ENCODE assay signal across 8 mouse cellular contexts in the genomic region with DNA sequence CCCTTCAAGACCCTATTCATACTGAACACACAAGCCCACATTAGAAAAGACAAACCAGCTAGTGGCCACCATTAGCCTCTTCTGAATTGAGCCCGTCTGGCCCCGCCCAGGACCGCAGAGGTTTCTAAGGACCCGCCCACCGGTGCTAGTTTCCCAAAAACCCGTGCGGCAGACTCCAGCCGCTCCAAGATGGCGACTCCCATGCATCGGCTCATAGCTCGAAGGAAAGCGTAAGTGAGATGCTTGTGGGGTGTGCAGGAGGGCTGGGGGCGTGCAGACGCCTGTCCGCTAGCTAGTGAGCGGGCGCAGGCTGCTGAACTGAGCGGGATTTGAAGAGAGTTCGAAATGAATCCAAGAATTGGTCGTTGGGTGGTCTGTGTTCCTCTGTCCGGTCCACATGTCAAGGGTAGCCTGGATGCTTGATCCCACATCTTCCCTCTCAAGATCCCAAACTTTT. TPM values are rescaled to one million over a fixed set of nuclear protein-coding genes. Genes with fewer than 3 reads are reported as not detected.
A peak's percentile ranks its signal among the peaks of the same experiment; 100 is the strongest.
DNase-seq lines count a peak whose midpoint lies in the region; ATAC-seq and TF ChIP-seq lines count a peak whose summit lies in the region.

A gene (plus strand): TSS at position 168 of the 457 bp plus-strand sequence.

- peak within 1 kb of the TSS; percentile 63 for H3K4me2 ChIP-seq in embryonic facial prominence, embryonic 15.5 days (replicated peaks)
- peak within 1 kb of the TSS; percentile 78 for H3K4me2 ChIP-seq in kidney, embryonic 14.5 days (replicated peaks; ENCODE audit: low read depth, low read length)
- peak within 1 kb of the TSS; percentile 55 for H3K4me2 ChIP-seq in limb, embryonic 15.5 days
- peak within 1 kb of the TSS; percentile 45 for H3K4me2 ChIP-seq in midbrain, postnatal 0 days (ENCODE audit: low read depth, low read length, poor library complexity, severe bottlenecking)

- H3K4me1 ChIP-seq in bone marrow macrophage, adult 2 months (ENCODE audit: control insufficient read depth, insufficient read depth, low read length) = peaks cover 18% of the 10 kb centered on the region
- peaks cover 10% of the 10 kb centered on the region for H3K4me1 ChIP-seq in embryonic facial prominence, embryonic 15.5 days
- H3K4me1 ChIP-seq in heart, embryonic 10.5 days = peaks cover 7% of the 10 kb centered on the region
- peaks cover 7% of the 10 kb centered on the region; the same call in 1 of the 2 replicates for H3K4me1 ChIP-seq in kidney, embryonic 14.5 days (ENCODE audit: control insufficient read depth, insufficient read depth, low read length)
- H3K4me1 ChIP-seq in limb, embryonic 15.5 days = peaks cover 7% of the 10 kb centered on the region
- no peaks in the 10 kb centered on the region; the same call in 1 of the 2 replicates for H3K4me1 ChIP-seq in midbrain, postnatal 0 days (ENCODE audit: insufficient read depth, low read length)

- TF ChIP-seq CTCF in bone marrow macrophage, adult 2 months (IDR thresholded peaks at IDR 0.05; ENCODE audit: low read depth, low read length) = no peak
- no peak for TF ChIP-seq CTCF in midbrain, postnatal 0 days (IDR thresholded peaks at IDR 0.05)

- H3K9me3 ChIP-seq in embryonic facial prominence, embryonic 15.5 days (replicated peaks) = no peaks in the 10 kb centered on the region
- no peaks in the 10 kb centered on the region for H3K9me3 ChIP-seq in heart, embryonic 10.5 days
- no peaks in the 10 kb centered on the region for H3K9me3 ChIP-seq in kidney, embryonic 14.5 days (ENCODE audit: control insufficient read depth, low read length)
- H3K9me3 ChIP-seq in limb, embryonic 15.5 days = no peaks in the 10 kb centered on the region
- no peaks in the 10 kb centered on the region for H3K9me3 ChIP-seq in midbrain, postnatal 0 days (ENCODE audit: low read length)

- H3K9ac ChIP-seq in embryonic facial prominence, embryonic 15.5 days = peak within 1 kb of the TSS; percentile 72
- peak within 1 kb of the TSS; percentile 85 for H3K9ac ChIP-seq in kidney, embryonic 14.5 days (ENCODE audit: low read depth, low read length)
- peak within 1 kb of the TSS; percentile 76 for H3K9ac ChIP-seq in limb, embryonic 15.5 days
- H3K9ac ChIP-seq in midbrain, postnatal 0 days (replicated peaks; ENCODE audit: low read length, poor library complexity, severe bottlenecking) = peak within 1 kb of the TSS; percentile 54

- ATAC-seq in embryonic facial prominence, embryonic 15.5 days (ENCODE audit: insufficient number of reproducible peaks, low FRiP score, low TSS enrichment, low read depth) = peak; percentile 92
- ATAC-seq in kidney, embryonic 14.5 days (ENCODE audit: low FRiP score, low TSS enrichment) = peak; percentile 98
- peak; percentile 80; the same call in 1 of the 2 replicates for ATAC-seq in limb, embryonic 15.5 days (ENCODE audit: insufficient number of reproducible peaks, low FRiP score, low TSS enrichment, low read depth)
- peak; percentile 85 for ATAC-seq in midbrain, postnatal 0 days (ENCODE audit: low FRiP score)

- H3K27ac ChIP-seq in bone marrow macrophage, adult 2 months (ENCODE audit: insufficient read depth, low read depth, low read length) = no peak within 1 kb of the TSS
- H3K27ac ChIP-seq in embryonic facial prominence, embryonic 15.5 days (replicated peaks) = peak within 1 kb of the TSS; percentile 63
- peak within 1 kb of the TSS; percentile 93 for H3K27ac ChIP-seq in heart, embryonic 10.5 days
- peak within 1 kb of the TSS; percentile 38; the same call in 1 of the 2 replicates for H3K27ac ChIP-seq in kidney, embryonic 14.5 days (ENCODE audit: low read depth, low read length)
- peak within 1 kb of the TSS; percentile 77 for H3K27ac ChIP-seq in limb, embryonic 15.5 days
- peak within 1 kb of the TSS; percentile 52 for H3K27ac ChIP-seq in midbrain, postnatal 0 days (ENCODE audit: low read depth, low read length)

- H3K36me3 ChIP-seq in embryonic facial prominence, embryonic 15.5 days = peaks cover 24% of the 10 kb centered on the region
- peaks cover 26% of the 10 kb centered on the region for H3K36me3 ChIP-seq in heart, embryonic 10.5 days
- H3K36me3 ChIP-seq in kidney, embryonic 14.5 days (ENCODE audit: control insufficient read depth, insufficient read depth, low read length) = peaks cover 24% of the 10 kb centered on the region
- H3K36me3 ChIP-seq in limb, embryonic 15.5 days = peaks cover 24% of the 10 kb centered on the region
- peaks cover 13% of the 10 kb centered on the region for H3K36me3 ChIP-seq in midbrain, postnatal 0 days (ENCODE audit: insufficient read depth, low read length)

- peak; percentile 93 to 95 for DNase-seq in B cell, adult 2 months
- peak; percentile 96 for DNase-seq in heart, embryonic 10.5 days (ENCODE audit: low spot score)
- peak; percentile 94 for DNase-seq in midbrain, postnatal 0 days (ENCODE audit: low spot score)
- peak; percentile 77 to 94 for DNase-seq in spleen, postnatal 10 days (ENCODE audit: low spot score in 2 of 2)

- TF ChIP-seq POLR2A in bone marrow macrophage, adult 2 months (IDR thresholded peaks at IDR 0.05; ENCODE audit: borderline replicate concordance, low read depth, low read length) = no peak

- peak within 1 kb of the TSS; percentile 88 for H3K4me3 ChIP-seq in bone marrow macrophage, adult 2 months (ENCODE audit: insufficient read depth, low read length)
- H3K4me3 ChIP-seq in embryonic facial prominence, embryonic 15.5 days (replicated peaks) = peak within 1 kb of the TSS; percentile 85
- peak within 1 kb of the TSS; percentile 94 for H3K4me3 ChIP-seq in heart, embryonic 10.5 days
- H3K4me3 ChIP-seq in kidney, embryonic 14.5 days (ENCODE audit: low read length) = peak within 1 kb of the TSS; percentile 77
- H3K4me3 ChIP-seq in limb, embryonic 15.5 days = peak within 1 kb of the TSS; percentile 74
- peak within 1 kb of the TSS; percentile 48 for H3K4me3 ChIP-seq in midbrain, postnatal 0 days (ENCODE audit: low read depth, low read length)

- no peaks in the 10 kb centered on the region for H3K27me3 ChIP-seq in embryonic facial prominence, embryonic 15.5 days
- no peaks in the 10 kb centered on the region for H3K27me3 ChIP-seq in heart, embryonic 10.5 days (ENCODE audit: insufficient read depth, poor library complexity, severe bottlenecking)
- H3K27me3 ChIP-seq in kidney, embryonic 14.5 days (ENCODE audit: control insufficient read depth, insufficient read depth, low read length) = no peaks in the 10 kb centered on the region
- H3K27me3 ChIP-seq in limb, embryonic 15.5 days = no peaks in the 10 kb centered on the region
- H3K27me3 ChIP-seq in midbrain, postnatal 0 days (ENCODE audit: insufficient read depth, low read length) = no peaks in the 10 kb centered on the region

- under 1% methylated on average over 21 of the region's 21 CpGs for WGBS in embryonic facial prominence, embryonic 15.5 days
- under 1% methylated on average over 21 of the region's 21 CpGs for WGBS in heart, embryonic 10.5 days
- WGBS in kidney, embryonic 14.5 days = 0% methylated on average over 21 of the region's 21 CpGs
- WGBS in limb, embryonic 15.5 days = under 1% methylated on average over 21 of the region's 21 CpGs
- WGBS in midbrain, postnatal 0 days = 1% methylated on average over 21 of the region's 21 CpGs

RNA-seq across cellular contexts. Expression of the gene that starts here (rescaled TPM):
- polyA plus RNA-seq in bone marrow macrophage, adult 2 months (2012; ENCODE audit: insufficient read depth, insufficient read length, missing spikeins) = 13.9 and 17.4 TPM in 2 replicates
- polyA plus RNA-seq in embryonic facial prominence, embryonic 15.5 days (2015; fragmentation: Nextera tagmentation; extraction: Ambion mirVana) = 16.3 and 16.7 TPM in 2 replicates
- polyA plus RNA-seq in heart, embryonic 10.5 days (2016; fragmentation: Nextera tagmentation; extraction: Ambion mirVana) = 19.2 and 21.9 TPM in 2 replicates
- polyA plus RNA-seq in kidney, embryonic 14.5 days (2014; fragmentation: Nextera tagmentation; extraction: Ambion mirVana) = 32.4 and 40.9 TPM in 2 replicates
- 17.8 and 18.4 TPM in 2 replicates for polyA plus RNA-seq in limb, embryonic 15.5 days (2015; fragmentation: Nextera tagmentation; extraction: Ambion mirVana)
- total RNA-seq in midbrain, postnatal 0 days (2014; rRNA removed) = 0.11 and 0.76 TPM in 2 replicates
- 16.3 and 17.4 TPM in 2 replicates for polyA plus RNA-seq in midbrain, postnatal 0 days (2015; fragmentation: Nextera tagmentation; extraction: Ambion mirVana)
